ENCODE assay signal across 9 mouse cellular contexts in the genomic region with DNA sequence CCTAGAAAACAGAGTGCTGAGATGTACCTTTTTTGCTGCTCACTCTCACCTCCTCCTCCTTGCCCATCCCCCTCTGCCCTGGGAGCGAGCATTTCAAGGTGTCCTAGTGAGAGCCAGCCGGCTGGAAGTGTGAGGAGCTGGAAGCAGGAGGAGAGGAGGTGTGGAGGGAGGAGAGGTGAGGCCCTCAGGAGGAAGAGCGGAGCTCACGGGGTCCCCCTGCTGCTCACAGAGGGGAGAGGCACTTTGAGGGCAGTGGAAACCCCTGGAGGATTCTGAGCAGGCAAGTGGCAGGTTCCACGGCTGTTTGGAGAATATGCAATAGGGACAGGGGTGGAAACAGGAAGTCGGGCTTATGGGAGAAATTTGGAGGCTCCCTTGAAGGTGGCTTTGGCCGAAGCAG. TPM values are rescaled to one million over a fixed set of nuclear protein-coding genes. Genes with fewer than 3 reads are reported as not detected.
DNase-seq lines count a peak whose midpoint lies in the region; ATAC-seq and TF ChIP-seq lines count a peak whose summit lies in the region.
"Had no signal": no experiment of that assay in that cellular context is flagged by ENCODE, and none has a peak within 500 bp of the region (broad histone marks: within the 10 kb centered on the region; RNA-seq: fewer than 3 reads in every experiment).

No protein-coding gene starts in this region.

- H3K4me3 ChIP-seq in hindbrain, postnatal 0 days (ENCODE audit: low read length): no peak overlapping the region
- no peak overlapping the region for H3K4me3 ChIP-seq in hindbrain, embryonic 12.5 days
- H3K4me3 ChIP-seq in G1E (ENCODE audit: low read depth, low read length): no peak overlapping the region
- H3K4me3 ChIP-seq: hindbrain, embryonic 15.5 days had no signal

- 38% methylated on average over 7 of the region's 7 CpGs for WGBS in hindbrain, postnatal 0 days
- 38% methylated on average over 6 of the region's 7 CpGs for WGBS in hindbrain, embryonic 12.5 days

- ATAC-seq in hindbrain, postnatal 0 days: no peak
- ATAC-seq in hindbrain, embryonic 12.5 days (ENCODE audit: low FRiP score): no peak
- no peak; the same call in 1 of the 2 replicates for ATAC-seq in G1E (ENCODE audit: extremely low read depth, insufficient number of reproducible peaks, low FRiP score, poor library complexity, severe bottlenecking)
- peak; percentile 61 for ATAC-seq in monocyte, adult 5-6 weeks (replicated peaks; ENCODE audit: insufficient number of reproducible peaks, low FRiP score, low TSS enrichment, poor library complexity, severe bottlenecking)
- ATAC-seq in frontal cortex, adult (ENCODE audit: low TSS enrichment): no peak

- peak; percentile 13 for DNase-seq in hindbrain, postnatal 0 days (ENCODE audit: low spot score)
- DNase-seq in G1E (ENCODE audit: low spot score): peak; percentile 58
- DNase-seq in brain, adult 2 months (ENCODE audit: low read depth, low spot score): peak; percentile 45
- DNase-seq in kidney, postnatal 14 days: peak; percentile 33
- no peak for DNase-seq in frontal cortex, postnatal 25 days (ENCODE audit: low spot score in 2 of 2)

- TF ChIP-seq CTCF in hindbrain, postnatal 0 days (IDR thresholded peaks at IDR 0.05; ENCODE audit: low read depth): peak; percentile 57
- peak; percentile 95 for TF ChIP-seq CTCF in G1E (IDR thresholded peaks at IDR 0.05; ENCODE audit: low read depth, low read length)

- H3K36me3 ChIP-seq in hindbrain, postnatal 0 days (ENCODE audit: insufficient read depth, low read length): no peaks in the 10 kb centered on the region
- no peaks in the 10 kb centered on the region for H3K36me3 ChIP-seq in hindbrain, embryonic 12.5 days
- peaks cover 48% of the 10 kb centered on the region for H3K36me3 ChIP-seq in G1E (replicated peaks)
- H3K36me3 ChIP-seq: hindbrain, embryonic 15.5 days had no signal

- H3K27ac ChIP-seq in hindbrain, postnatal 0 days: no peak overlapping the region
- no peak overlapping the region for H3K27ac ChIP-seq in hindbrain, embryonic 12.5 days
- H3K27ac ChIP-seq: hindbrain, embryonic 15.5 days had no signal

- H3K9ac ChIP-seq in hindbrain, postnatal 0 days (replicated peaks; ENCODE audit: low read length): no peak overlapping the region
- no peak overlapping the region for H3K9ac ChIP-seq in hindbrain, embryonic 12.5 days
- H3K9ac ChIP-seq: hindbrain, embryonic 15.5 days had no signal

- H3K4me2 ChIP-seq in hindbrain, postnatal 0 days (ENCODE audit: low read depth, low read length): no peak overlapping the region
- no peak overlapping the region for H3K4me2 ChIP-seq in hindbrain, embryonic 12.5 days (replicated peaks)
- H3K4me2 ChIP-seq: hindbrain, embryonic 15.5 days had no signal

- H3K4me1 ChIP-seq in hindbrain, postnatal 0 days (ENCODE audit: insufficient read depth, low read length): peaks cover 5% of the 10 kb centered on the region; the same call in 1 of the 2 replicates
- peaks cover 5% of the 10 kb centered on the region for H3K4me1 ChIP-seq in hindbrain, embryonic 12.5 days
- peaks cover 28% of the 10 kb centered on the region for H3K4me1 ChIP-seq in G1E (ENCODE audit: insufficient read depth, low read depth, low read length)

- no peaks in the 10 kb centered on the region for H3K27me3 ChIP-seq in hindbrain, postnatal 0 days (ENCODE audit: insufficient read depth, low read length)
- H3K27me3 ChIP-seq in hindbrain, embryonic 12.5 days: no peaks in the 10 kb centered on the region
- H3K27me3 ChIP-seq in G1E (ENCODE audit: insufficient read depth, low read length): no peaks in the 10 kb centered on the region
- H3K27me3 ChIP-seq: hindbrain, embryonic 15.5 days had no signal

- H3K9me3 ChIP-seq in hindbrain, postnatal 0 days (ENCODE audit: low read length): no peaks in the 10 kb centered on the region
- no peaks in the 10 kb centered on the region for H3K9me3 ChIP-seq in hindbrain, embryonic 12.5 days (replicated peaks)
- no peaks in the 10 kb centered on the region for H3K9me3 ChIP-seq in G1E (replicated peaks)
- H3K9me3 ChIP-seq: hindbrain, embryonic 15.5 days had no signal

RNA-seq across cellular contexts. Expression of gene Rhd, which starts 18.9 kb away (rescaled TPM):
- total RNA-seq in hindbrain, postnatal 0 days (2014; rRNA removed): 0.29 and 2.1 TPM in 2 replicates
- polyA plus RNA-seq in hindbrain, postnatal 0 days (2015; fragmentation: Nextera tagmentation; extraction: Ambion mirVana): 1.1 TPM in 2 replicates
- 7.9 and 10.1 TPM in 2 replicates for polyA plus RNA-seq in hindbrain, embryonic 12.5 days (2016; fragmentation: Nextera tagmentation; extraction: Ambion mirVana)
- 3.2 and 69.7 TPM in 2 replicates for total RNA-seq in G1E (2014; fragmentation: Nextera tagmentation)
- 9.8 and 12.4 TPM in 2 replicates for total RNA-seq in G1E (2017)
- polyA plus RNA-seq in G1E (2012): 2.9 and 3.3 TPM in 2 replicates
- not detected in 3 replicates for total RNA-seq in monocyte, adult 5-6 weeks (2017)

RNA-seq across cellular contexts. Expression of gene Maco1, which starts 30.1 kb away (rescaled TPM):
- 43.6 and 45.5 TPM in 2 replicates for total RNA-seq in hindbrain, postnatal 0 days (2014; rRNA removed)
- polyA plus RNA-seq in hindbrain, postnatal 0 days (2015; fragmentation: Nextera tagmentation; extraction: Ambion mirVana): 68.9 and 70.3 TPM in 2 replicates
- polyA plus RNA-seq in hindbrain, embryonic 12.5 days (2016; fragmentation: Nextera tagmentation; extraction: Ambion mirVana): 89.8 and 97.9 TPM in 2 replicates
- total RNA-seq in G1E (2014; fragmentation: Nextera tagmentation): 71.8 and 74.9 TPM in 2 replicates
- 44.8 and 49.3 TPM in 2 replicates for total RNA-seq in G1E (2017)
- 11.3 and 11.4 TPM in 2 replicates for polyA plus RNA-seq in G1E (2012)
- 36.1 to 41.4 TPM (median 38.3 TPM) in 3 replicates for total RNA-seq in monocyte, adult 5-6 weeks (2017)

RNA-seq across cellular contexts. Expression of gene Tmem50a, which starts 31.6 kb away (rescaled TPM):
- total RNA-seq in hindbrain, postnatal 0 days (2014; rRNA removed): 149 and 166 TPM in 2 replicates
- polyA plus RNA-seq in hindbrain, postnatal 0 days (2015; fragmentation: Nextera tagmentation; extraction: Ambion mirVana): 231 and 239 TPM in 2 replicates
- polyA plus RNA-seq in hindbrain, embryonic 12.5 days (2016; fragmentation: Nextera tagmentation; extraction: Ambion mirVana): 163 and 169 TPM in 2 replicates
- total RNA-seq in G1E (2014; fragmentation: Nextera tagmentation) (174 and 225 TPM in 2 replicates), G1E (2017) (218 and 250 TPM in 2 replicates)
- 8.0 and 10.3 TPM in 2 replicates for polyA plus RNA-seq in G1E (2012)
- total RNA-seq in monocyte, adult 5-6 weeks (2017): 424 to 614 TPM (median 508 TPM) in 3 replicates

RNA-seq across cellular contexts. Expression of gene Rsrp1, which starts 40.1 kb away (rescaled TPM):
- total RNA-seq in hindbrain, postnatal 0 days (2014; rRNA removed): 70.0 and 112 TPM in 2 replicates
- polyA plus RNA-seq in hindbrain, postnatal 0 days (2015; fragmentation: Nextera tagmentation; extraction: Ambion mirVana): 256 and 295 TPM in 2 replicates
- 536 and 591 TPM in 2 replicates for polyA plus RNA-seq in hindbrain, embryonic 12.5 days (2016; fragmentation: Nextera tagmentation; extraction: Ambion mirVana)
- 260 and 286 TPM in 2 replicates for total RNA-seq in G1E (2014; fragmentation: Nextera tagmentation)
- total RNA-seq in G1E (2017): 446 and 492 TPM in 2 replicates
- polyA plus RNA-seq in G1E (2012): 468 and 529 TPM in 2 replicates
- total RNA-seq in monocyte, adult 5-6 weeks (2017): 359 to 640 TPM (median 511 TPM) in 3 replicates

RNA-seq across cellular contexts. Expression of gene Syf2, which starts 47.4 kb away (rescaled TPM):
- 19.2 and 35.0 TPM in 2 replicates for total RNA-seq in hindbrain, postnatal 0 days (2014; rRNA removed)
- polyA plus RNA-seq in hindbrain, postnatal 0 days (2015; fragmentation: Nextera tagmentation; extraction: Ambion mirVana): 70.7 and 80.4 TPM in 2 replicates
- 77.2 and 80.7 TPM in 2 replicates for polyA plus RNA-seq in hindbrain, embryonic 12.5 days (2016; fragmentation: Nextera tagmentation; extraction: Ambion mirVana)
- total RNA-seq in G1E (2014; fragmentation: Nextera tagmentation): 48.8 and 49.0 TPM in 2 replicates
- total RNA-seq in G1E (2017): 175 and 187 TPM in 2 replicates
- 36.7 and 52.3 TPM in 2 replicates for polyA plus RNA-seq in G1E (2012)
- total RNA-seq in monocyte, adult 5-6 weeks (2017): 551 to 822 TPM (median 699 TPM) in 3 replicates

Comparison
In these comparisons a context has a peak if more than half of its experiments do, and no peak if none do; other contexts are left out.
1. DNase-seq: peak in hindbrain, postnatal 0 days (single experiment), G1E (single experiment), brain, adult 2 months (single experiment) and kidney, postnatal 14 days (single experiment); none in frontal cortex, postnatal 25 days (0 of 2).